Mouse (Mus musculus) midbrain, embryonic 12.5 days (tissue): ENCODE measurements around the gene Stom. TPM values are rescaled to one million over a fixed set of nuclear protein-coding genes. Genes with fewer than 3 reads are reported as not detected.

ENCODE experiments used
- ATAC-seq: fragments of 200-750 bp; cut with Nextera tagmentation; 2 replicates; pipeline ENCODE4 v1.8.0; 2017; ENCODE audit warnings: low read depth, moderate TSS enrichment, moderate library complexity; ENCODE audit not compliant: low FRiP score
- H3K27ac ChIP-seq: fragments of 300-500 bp; sonication (generic); replicated peaks from 2 replicates; pipeline ENCODE4 v1.5.1; 2016; ENCODE audit warnings: mild to moderate bottlenecking
- H3K27me3 ChIP-seq: fragments of 300-500 bp; sonication (generic); 2 replicates; pipeline ENCODE4 v1.6.1; 2016; ENCODE audit warnings: mild to moderate bottlenecking
- H3K36me3 ChIP-seq: fragments of 300-500 bp; sonication (generic); 2 replicates; pipeline ENCODE4 v1.6.1; 2016
- H3K4me1 ChIP-seq: fragments of 300-500 bp; sonication (generic); 2 replicates; pipeline ENCODE4 v1.6.1; 2016
- H3K4me2 ChIP-seq: fragments of 300-500 bp; sonication (generic); replicated peaks from 2 replicates; pipeline ENCODE4 v1.6.1; 2016; ENCODE audit warnings: mild to moderate bottlenecking, moderate library complexity
- H3K4me3 ChIP-seq: fragments of 300-500 bp; sonication (generic); 2 replicates; pipeline ENCODE4 v1.5.1; 2016; ENCODE audit warnings: mild to moderate bottlenecking
- H3K9ac ChIP-seq: fragments of 300-500 bp; sonication (generic); replicated peaks from 2 replicates; pipeline ENCODE4 v1.6.1; 2016; ENCODE audit warnings: mild to moderate bottlenecking, moderate library complexity
- H3K9me3 ChIP-seq: fragments of 300-500 bp; sonication (generic); 2 replicates; pipeline ENCODE4 v1.6.1; 2016; ENCODE audit warnings: mild to moderate bottlenecking
- WGBS: fragments of 180-500 bp; shearing (Covaris S2); methylation state at CpG from one replicate; pipeline ENCODE4 v1.1.7; 2016; 5-methylcytosine and 5-hydroxymethylcytosine counted together
- polyA plus RNA-seq: library from polyadenylated mRNA; unstranded; fragments of >200 nt; fragmentation: Nextera tagmentation; extraction: Ambion mirVana; gene quantifications from 2 replicates; pipeline ENCODE4 v1.2.1, GENCODE M21; 2016

Gene Stom
- polyA plus RNA-seq, 1 experiment from 2014 or later: 12.5 TPM

DNA sequence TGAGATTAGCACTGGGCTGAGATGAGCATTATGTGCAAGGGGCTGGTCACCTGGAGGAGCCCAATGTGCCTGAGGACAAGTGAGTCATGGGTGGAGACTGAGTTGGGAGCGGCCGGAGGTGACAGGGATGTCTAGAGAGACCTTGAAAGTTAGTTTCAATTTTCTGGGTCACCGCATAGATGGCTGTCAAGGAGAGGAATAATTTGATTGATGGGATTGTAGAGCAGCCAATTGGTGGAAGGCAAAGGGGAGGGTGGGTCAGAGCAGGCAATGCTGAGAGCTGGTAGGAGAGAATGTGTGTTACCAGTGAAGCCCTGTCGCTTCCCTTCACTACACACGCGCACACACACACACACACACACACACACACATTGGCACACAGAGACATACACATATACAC lies 67.6 kb downstream of the Stom start:
- no peak for ATAC-seq
- Histone ChIP-seq H3K4me3 (no peak overlapping the region), H3K36me3 (no peaks in the 10 kb centered on the region), H3K27ac (no peak overlapping the region), H3K27me3 (peaks cover 7% of the 10 kb centered on the region; the same call in 1 of the 2 replicates), H3K9me3 (no peaks in the 10 kb centered on the region), H3K9ac (no peak overlapping the region), H3K4me2 (no peak overlapping the region), H3K4me1 (peaks cover 10% of the 10 kb centered on the region; the same call in 1 of the 2 replicates)
- WGBS: 84% methylated on average over 6 of the region's 6 CpGs

DNA sequence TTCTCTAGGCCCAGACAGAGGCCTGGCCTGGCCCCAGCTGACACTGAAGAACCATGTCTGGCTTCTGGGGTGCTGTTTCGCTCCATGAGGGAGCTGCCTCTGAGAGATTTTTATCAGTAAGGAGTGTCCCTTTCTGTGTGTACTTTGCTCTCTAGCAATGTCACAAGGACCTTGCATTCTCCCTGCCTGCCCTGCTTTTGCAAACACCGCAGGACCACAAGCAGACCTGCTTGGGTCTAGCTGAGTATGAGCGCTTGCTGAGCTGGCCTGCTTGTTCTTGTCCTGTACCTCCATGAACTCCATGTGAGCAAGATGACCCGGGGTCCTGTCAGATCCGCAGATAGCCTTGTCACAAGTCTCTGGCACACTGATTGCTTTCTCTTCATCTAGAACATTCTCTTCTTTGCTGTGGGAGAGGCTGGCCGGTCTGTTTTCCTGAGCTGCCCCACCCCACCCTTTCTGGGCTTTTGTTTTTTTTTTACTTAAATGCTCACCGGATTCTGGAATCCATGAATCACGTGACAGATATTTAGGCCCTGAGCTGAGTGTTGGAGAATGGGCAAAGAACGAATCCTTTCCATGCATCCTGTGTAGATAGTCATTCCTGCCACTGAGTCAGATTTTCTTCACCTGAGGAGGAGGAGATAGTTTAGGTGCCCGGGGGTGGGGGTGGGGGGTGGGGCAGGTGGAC lies 68.8 kb downstream of the Stom start:
- Histone ChIP-seq H3K27ac (no peak overlapping the region), H3K27me3 (peaks cover 7% of the 10 kb centered on the region; the same call in 1 of the 2 replicates), H3K4me2 (no peak overlapping the region), H3K4me3 (no peak overlapping the region), H3K4me1 (peaks cover 6% of the 10 kb centered on the region; the same call in 1 of the 2 replicates), H3K9me3 (no peaks in the 10 kb centered on the region), H3K9ac (no peak overlapping the region), H3K36me3 (no peaks in the 10 kb centered on the region)
- ATAC-seq: no peak
- 82% methylated on average over 10 of the region's 10 CpGs for WGBS

DNA sequence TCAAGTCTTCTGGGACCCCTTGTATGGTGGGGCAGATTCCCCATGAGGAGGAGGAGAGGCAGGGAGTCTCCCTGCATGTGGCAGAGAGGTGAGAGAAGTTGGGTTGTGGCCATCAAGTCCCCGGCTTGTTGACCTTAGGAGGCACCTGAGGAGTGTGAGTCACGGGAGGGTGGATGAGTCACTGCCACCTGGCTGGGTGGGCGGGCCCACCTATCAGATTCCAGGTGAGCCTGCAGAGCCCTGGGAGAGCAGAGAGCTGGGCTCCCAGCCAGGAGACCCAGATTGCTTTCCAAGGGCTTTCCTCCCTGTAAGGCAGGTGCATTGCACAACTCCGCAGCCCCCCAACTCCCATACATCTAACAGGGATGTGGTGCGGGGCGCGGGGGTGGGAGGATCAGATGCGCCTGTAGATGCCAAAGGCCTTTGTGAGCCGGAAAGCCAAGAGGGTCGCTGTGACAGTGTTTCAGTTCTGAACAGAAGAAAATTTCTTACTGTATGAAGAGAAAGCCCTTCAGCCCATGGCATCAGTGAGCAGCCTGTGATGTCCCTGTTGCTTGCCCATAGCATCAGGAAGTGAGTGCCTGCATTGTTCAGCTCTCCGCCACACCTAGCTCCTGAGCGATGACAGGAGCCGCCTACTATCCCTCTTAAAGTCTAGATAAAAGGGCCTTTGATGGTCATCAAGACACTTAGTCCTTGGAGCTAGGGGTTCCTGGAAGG lies 69.5 kb downstream of the Stom start:
- WGBS: 86% methylated on average over 13 of the region's 13 CpGs
- Histone ChIP-seq H3K4me2 (no peak overlapping the region), H3K27ac (no peak overlapping the region), H3K9me3 (no peaks in the 10 kb centered on the region), H3K36me3 (no peaks in the 10 kb centered on the region), H3K27me3 (peaks cover 7% of the 10 kb centered on the region; the same call in 1 of the 2 replicates), H3K4me3 (no peak overlapping the region), H3K9ac (no peak overlapping the region), H3K4me1 (peaks cover 6% of the 10 kb centered on the region; the same call in 1 of the 2 replicates)
- ATAC-seq: no peak

DNA sequence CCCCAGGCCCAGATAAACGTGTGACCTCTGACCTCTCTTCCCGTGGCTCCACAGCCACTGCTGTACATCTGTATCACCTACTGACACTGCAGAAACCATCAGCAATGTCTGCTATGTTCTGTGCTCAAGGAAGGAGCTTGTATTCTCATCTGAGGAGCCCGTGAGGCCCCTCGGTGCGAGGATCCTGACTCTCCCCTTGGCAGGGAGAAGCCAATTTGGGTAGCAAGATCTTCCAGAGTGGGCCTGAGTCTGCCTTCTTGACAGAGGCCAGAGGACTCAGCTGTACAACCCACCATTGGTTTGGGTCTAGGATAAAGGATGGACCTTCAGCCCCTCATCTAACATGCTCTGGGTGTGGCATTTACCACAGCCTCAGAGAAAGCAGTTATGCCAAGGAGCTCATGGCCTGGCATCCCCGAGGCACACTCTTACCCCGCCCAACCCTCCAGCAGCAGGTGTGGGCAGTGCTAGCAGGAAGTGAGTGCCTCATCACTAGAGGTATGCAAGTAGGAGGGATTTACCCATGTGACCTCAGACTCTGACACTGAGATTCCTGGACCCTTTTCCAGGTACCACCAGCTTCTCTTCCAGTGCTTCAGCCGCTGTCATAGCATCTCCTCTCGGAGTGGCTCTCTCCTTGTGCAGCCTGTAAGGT lies 70.4 kb downstream of the Stom start:
- 82% methylated on average over 9 of the region's 9 CpGs for WGBS
- Histone ChIP-seq H3K4me2 (no peak overlapping the region), H3K4me3 (no peak overlapping the region), H3K27ac (no peak overlapping the region), H3K4me1 (peaks cover 6% of the 10 kb centered on the region; the same call in 1 of the 2 replicates), H3K9me3 (no peaks in the 10 kb centered on the region), H3K9ac (no peak overlapping the region), H3K27me3 (peaks cover 4% of the 10 kb centered on the region; the same call in 1 of the 2 replicates), H3K36me3 (no peaks in the 10 kb centered on the region)
- no peak for ATAC-seq

DNA sequence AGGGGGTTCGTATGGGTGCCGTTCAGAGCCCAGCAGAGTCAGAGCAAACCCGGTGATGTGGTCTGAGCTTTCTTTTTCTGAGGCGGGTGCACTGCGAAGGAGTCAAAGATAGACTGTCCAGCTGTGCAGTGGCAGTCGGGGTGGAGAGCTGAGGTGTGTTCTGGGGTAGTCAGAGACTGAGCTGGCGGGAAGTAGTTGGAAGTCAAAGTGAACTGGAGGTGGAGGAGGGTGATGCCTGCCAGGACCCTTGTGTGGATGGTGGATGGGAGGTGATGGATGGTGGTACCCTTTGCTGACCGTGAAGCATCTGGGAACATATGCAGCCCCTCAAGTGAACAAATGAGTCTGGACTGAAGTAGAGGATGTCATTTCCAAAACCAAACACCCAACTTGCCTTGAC lies 71.0 kb downstream of the Stom start:
- peaks cover 4% of the 10 kb centered on the region; the same call in 1 of the 2 replicates for H3K27me3 ChIP-seq
- H3K4me3 ChIP-seq: no peak overlapping the region
- ATAC-seq: no peak
- no peak overlapping the region for H3K9ac ChIP-seq
- H3K9me3 ChIP-seq: no peaks in the 10 kb centered on the region
- no peak overlapping the region for H3K27ac ChIP-seq
- H3K4me2 ChIP-seq: no peak overlapping the region
- H3K36me3 ChIP-seq: no peaks in the 10 kb centered on the region
- H3K4me1 ChIP-seq: peaks cover 6% of the 10 kb centered on the region; the same call in 1 of the 2 replicates
- 89% methylated on average over 8 of the region's 8 CpGs for WGBS

DNA sequence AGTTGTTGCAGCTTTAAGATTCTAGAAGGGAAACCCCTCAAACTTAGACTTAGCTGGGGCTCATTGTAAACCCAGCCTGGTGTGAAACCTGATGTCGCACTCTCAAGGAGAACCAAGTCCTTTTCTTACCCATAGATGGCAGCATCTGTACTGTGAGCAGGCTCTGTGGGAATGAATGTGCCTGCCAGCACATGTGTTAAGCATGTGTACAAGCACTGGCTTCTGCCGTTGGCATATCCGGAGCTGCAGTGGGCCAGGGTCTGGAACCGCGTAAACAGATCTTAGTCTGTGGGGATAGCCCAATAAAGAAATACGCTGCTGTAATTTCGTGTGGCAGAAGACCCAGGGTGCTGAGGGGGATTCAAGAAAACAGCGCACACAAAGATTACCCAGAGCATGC lies 71.5 kb downstream of the Stom start:
- H3K27ac ChIP-seq: no peak overlapping the region
- no peak overlapping the region for H3K9ac ChIP-seq
- ATAC-seq: peak; percentile 44; the same call in 1 of the 2 replicates
- peaks cover 4% of the 10 kb centered on the region; the same call in 1 of the 2 replicates for H3K27me3 ChIP-seq
- no peaks in the 10 kb centered on the region for H3K36me3 ChIP-seq
- WGBS: 64% methylated on average over 8 of the region's 8 CpGs
- no peaks in the 10 kb centered on the region for H3K9me3 ChIP-seq
- peaks cover 2% of the 10 kb centered on the region; the same call in 1 of the 2 replicates for H3K4me1 ChIP-seq
- H3K4me3 ChIP-seq: no peak overlapping the region
- no peak overlapping the region for H3K4me2 ChIP-seq

DNA sequence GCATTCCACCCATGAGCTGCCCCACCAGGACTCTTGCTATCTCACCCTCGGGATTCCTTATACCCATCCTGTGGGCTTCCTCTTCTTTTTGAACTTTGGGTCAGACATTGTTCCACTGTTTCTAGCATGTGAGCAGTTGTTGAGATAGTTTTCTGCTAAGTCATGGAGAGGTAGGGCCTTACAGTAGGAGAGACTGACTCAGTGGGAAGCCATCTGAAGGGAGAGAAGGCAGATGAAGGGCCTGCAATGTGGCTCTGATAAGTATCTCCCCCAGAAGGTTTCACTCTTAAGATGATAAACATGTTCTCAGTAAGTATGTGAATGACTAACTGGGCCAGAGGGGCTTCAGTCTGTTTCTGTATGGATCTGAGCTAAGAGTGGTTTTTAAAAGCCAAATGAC lies 72.7 kb downstream of the Stom start:
- H3K9ac ChIP-seq: no peak overlapping the region
- no peak overlapping the region for H3K27ac ChIP-seq
- no peaks in the 10 kb centered on the region for H3K36me3 ChIP-seq
- H3K4me3 ChIP-seq: no peak overlapping the region
- WGBS: 77% methylated on average over 1 of the region's 1 CpGs
- peaks cover 4% of the 10 kb centered on the region; the same call in 1 of the 2 replicates for H3K27me3 ChIP-seq
- no peak for ATAC-seq
- H3K4me1 ChIP-seq: no peaks in the 10 kb centered on the region
- H3K9me3 ChIP-seq: no peaks in the 10 kb centered on the region
- H3K4me2 ChIP-seq: no peak overlapping the region

Other genes starting within 250 kb of the Stom start
- 0.47 and 0.51 TPM in 2 replicates for gene AI182371, start 235.4 kb downstream of the Stom start, polyA plus RNA-seq
- 30.7 and 32.5 TPM in 2 replicates for gene Cntrl, start 227.5 kb downstream of the Stom start, polyA plus RNA-seq
- gene Rab14, start 135.9 kb downstream of the Stom start, polyA plus RNA-seq: 357 and 365 TPM in 2 replicates
- gene Gsn, start 80.6 kb downstream of the Stom start, polyA plus RNA-seq: 36.7 and 48.9 TPM in 2 replicates
- not detected in 2 replicates for gene 4930568D16Rik, start 30.8 kb upstream of the Stom start, polyA plus RNA-seq
- gene 4930402F06Rik, start 60.2 kb upstream of the Stom start, polyA plus RNA-seq: not detected in 2 replicates
- 5.2 and 6.5 TPM in 2 replicates for gene Ggta1, start 126.3 kb upstream of the Stom start, polyA plus RNA-seq
- gene Dab2ip, start 221.3 kb upstream of the Stom start, polyA plus RNA-seq: 47.9 and 48.3 TPM in 2 replicates